Mouse (Mus musculus) cerebellum, postnatal 10 days (tissue): ENCODE data around the gene Mms22l.
"Not testable (repeated sequence)": the region's sequence is repeated elsewhere in the genome, so short reads cannot be mapped to it uniquely, and the experiment has no call there.

Source experiments
- DNase-seq, 2 experiments: peaks; one replicate each; pipeline ENCODE4 v3.0.0; 2021; ENCODE audit warnings: mixed read lengths in 2 of 2

Mms22l gene

GRCm38 (mm10) chr4:24496116-24496952, at the start of gene Mms22l:
Gene Mms22l, plus strand, starts transcription at chr4:24496451.
- DNase-seq = peak; percentile 98

DNA sequence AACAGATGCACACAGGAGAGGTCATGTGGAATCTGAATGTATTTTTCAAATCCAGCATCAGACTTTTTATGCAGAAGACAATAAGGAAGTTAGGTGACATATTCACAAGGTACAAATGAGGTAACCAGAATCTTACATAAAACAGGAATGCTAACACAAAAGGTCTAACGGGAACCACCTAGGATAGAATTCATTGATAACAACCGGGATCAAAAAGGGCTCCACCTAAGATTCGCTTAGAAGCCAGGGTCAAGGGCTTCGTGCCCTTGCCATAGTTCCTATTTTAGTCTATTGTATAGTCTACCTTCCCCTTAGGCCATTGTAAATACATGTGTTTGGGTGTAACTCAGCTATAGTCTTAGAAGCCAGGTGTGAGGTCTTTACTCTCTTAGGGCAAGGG, 12.2 kb upstream of the Mms22l start:
- not testable (repeated sequence) for DNase-seq

DNA sequence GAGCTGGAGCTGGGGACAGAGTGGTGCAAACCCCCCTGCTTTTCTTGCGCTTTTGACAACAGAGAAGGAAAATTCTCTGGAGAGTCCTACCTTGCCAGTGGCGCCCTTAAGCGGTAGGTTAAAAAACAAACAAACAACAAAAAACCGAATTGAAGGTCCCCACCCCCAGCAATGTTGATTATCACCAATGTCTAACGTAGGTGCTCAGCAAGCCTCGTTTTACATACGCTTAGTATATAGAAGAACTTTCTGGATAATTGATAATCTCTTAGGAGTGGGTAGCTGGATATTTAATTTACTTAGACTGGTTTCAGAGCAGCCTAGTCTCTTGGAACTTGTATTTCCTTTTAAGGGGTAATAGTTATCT, 685 bp downstream of the Mms22l start:
- DNase-seq = no peak

- DNase-seq = no peak
These were observed 12.9 kb downstream of the Mms22l start for GRCm38 (mm10) chr4:24509195-24509594.

DNA sequence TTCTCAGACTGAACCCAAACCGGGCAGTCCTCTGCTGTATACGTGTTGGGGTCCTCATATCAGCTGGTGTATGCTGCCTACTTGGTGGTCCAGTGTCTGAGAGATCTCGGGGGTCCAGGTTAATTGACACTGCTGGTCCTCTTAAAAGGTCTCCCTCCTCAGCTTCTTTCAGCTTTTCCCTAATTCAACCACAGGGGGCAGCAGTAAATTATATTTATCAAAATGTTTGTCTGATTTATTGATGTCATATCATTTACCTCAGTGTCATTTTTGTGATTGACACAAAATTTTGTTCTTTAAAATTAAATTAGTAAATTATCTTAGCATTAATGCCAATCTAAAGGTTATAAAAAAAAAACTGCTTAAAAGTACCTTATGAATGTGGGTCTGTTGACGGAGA, 40.7 kb downstream of the Mms22l start:
- DNase-seq = peak in 1 of 2 experiments; percentile 7

GRCm38 (mm10) chr4:24543421-24543820, 47.2 kb downstream of the Mms22l start:
- DNase-seq = no peak

DNA sequence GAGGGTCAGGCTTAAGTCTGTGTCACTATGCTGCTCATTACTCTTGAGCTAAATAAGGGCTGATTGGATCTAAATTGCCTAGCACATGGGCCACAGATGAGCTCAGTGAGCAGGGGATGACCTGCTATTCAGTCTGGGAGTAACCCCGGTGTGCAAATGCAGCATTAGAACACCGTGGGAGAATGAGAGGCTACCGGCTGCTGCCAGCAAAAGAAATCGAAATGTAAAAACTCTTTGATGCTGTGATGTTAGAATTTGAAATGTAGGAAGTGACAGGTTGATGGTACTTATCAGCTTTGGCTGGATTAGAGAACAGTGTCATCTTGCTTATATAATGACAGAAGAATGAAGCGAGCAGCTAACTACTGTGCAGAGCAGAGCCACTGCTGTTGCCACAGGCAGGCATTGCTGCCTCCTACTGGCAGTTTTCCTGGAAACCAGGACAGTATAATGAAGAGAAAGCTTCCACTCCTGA, 48.5 kb downstream of the Mms22l start:
- DNase-seq = peak; percentile 74 to 75

- DNase-seq = peak; percentile 7 to 12
These were observed 60.0 kb downstream of the Mms22l start for GRCm38 (mm10) chr4:24556116-24556820.

DNA sequence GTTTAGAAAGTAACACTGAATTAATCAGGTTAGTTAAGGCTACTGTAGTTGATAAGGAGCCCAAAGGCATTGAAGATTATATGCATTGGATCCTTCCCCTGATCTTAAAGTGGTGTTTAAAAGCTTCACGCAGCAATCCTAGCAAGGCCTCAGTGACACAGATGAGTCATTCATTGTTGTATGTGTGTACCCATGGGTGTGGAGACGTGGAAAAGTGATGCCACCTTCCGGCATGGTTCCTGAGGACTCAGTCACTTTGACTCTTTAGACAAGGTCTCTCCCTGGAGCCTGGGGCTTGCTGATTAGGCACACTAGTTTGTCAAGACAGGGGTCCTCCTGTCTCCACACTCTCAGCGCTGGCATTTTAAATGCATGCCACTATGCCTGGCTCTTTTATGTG, 60.9 kb downstream of the Mms22l start:
- DNase-seq = no peak

DNA sequence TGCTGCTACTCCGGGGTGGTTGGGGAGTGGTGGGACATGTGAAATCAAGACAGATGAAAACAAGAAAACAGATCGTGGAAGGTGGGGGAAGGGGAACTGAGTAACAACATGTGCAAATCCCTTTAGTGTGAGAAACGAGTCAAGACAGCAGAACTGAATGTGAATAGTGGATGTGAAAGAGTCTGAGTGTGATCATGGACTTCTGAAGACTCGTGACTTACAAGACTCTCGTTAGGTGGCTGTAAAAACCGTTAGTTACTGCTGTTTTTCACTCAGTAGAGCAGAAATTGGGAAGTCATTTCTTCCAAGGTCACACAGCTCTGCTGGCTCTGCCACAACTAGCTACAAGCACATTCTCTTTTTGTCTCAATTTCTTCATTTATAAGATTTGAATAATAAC, 71.8 kb downstream of the Mms22l start:
- no peak for DNase-seq

- DNase-seq = no peak
These were observed 72.8 kb downstream of the Mms22l start for GRCm38 (mm10) chr4:24568989-24569556.

DNA sequence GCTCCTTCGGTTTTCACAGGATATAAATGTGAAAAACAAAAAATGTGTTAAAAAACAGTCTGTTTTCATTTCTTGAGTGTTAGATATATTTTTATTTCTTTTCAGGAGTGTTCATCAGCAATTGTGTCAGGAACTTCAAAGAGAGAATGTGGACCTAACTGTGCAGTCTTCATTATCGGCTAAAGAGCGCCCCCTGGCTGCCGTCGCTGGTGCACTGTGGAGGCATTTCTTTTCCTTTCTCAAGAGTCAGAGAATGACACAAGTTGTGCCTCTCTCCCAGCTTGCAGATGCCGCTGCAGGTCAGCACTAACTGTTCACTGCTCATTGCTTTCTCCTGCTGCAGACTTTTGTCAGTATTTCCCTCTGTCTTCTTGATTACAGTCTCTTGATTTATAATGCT, 78.0 kb downstream of the Mms22l start:
- DNase-seq = peak; percentile 91 to 93

DNA sequence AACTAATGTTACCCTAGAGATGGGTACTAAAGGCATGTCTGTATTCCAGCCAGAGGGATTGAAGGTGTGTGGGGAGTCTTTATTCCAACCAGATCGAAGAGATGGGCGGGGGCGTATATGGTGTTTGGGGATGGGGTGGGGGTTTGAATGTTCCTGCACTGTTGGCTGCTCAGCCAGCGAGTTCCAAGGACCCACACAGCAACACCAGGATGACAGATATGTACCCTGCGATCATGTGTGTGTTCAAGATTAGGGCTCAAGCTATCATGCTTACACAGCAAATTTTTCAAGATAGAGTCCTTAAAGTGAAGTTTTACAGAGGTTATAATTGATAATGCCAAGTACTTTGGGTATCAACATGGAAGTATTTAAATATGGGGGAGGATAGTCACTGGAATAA, 81.3 kb downstream of the Mms22l start:
- DNase-seq = no peak

GRCm38 (mm10) chr4:24582295-24582694, 86.0 kb downstream of the Mms22l start:
- DNase-seq = no peak

- no peak for DNase-seq
These were observed 87.7 kb downstream of the Mms22l start for GRCm38 (mm10) chr4:24583997-24584396.

DNA sequence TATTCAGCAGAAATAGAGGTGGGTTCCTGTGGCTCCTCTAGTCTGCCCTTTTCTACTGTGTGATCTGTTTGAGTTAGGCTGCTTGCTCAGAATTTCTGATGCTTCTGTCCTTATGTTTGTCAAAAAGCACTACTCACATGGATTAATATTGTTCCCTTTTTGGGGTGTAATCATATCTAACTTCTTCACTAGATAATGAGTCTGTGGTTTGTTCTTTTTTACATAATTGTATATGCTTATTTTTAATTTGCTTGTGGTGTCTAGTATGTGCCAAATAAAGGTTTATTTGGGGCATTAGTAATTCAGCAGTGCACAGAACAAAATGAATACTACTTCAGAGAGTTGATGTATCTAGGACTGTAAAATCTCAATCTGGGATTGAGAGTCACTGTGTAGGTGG, 98.6 kb downstream of the Mms22l start:
- DNase-seq = no peak

DNA sequence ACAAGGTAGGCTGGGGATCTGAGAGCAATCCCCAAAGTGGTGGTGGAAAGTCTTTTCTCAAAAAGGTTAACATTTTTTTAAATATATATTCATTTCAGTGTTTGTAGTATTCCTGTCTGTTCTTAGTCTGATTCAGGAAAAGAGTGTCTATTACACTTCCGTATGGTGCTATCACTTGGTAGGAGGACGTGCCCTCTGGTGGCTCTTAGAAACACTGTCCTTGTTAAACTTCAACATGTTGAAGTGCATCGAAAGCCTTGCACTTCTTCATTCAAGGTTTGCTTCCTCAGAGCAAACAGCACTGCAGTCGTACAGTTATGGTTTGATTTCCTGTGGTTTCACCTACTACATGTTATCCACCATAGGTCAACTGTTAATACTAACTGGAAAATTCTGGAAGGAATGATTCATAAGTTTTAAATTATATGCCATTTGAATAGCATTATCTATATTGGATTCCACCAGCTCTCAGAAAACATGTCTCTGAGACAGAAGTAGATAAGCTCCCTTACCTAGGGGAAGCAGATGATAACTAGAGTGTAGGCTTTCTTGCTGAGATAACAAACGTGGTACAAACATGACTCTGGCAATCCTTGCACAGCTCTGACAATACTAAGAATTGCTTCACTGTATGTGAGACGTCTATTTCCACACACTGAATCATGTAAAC, 100.8 kb downstream of the Mms22l start:
- no peak for DNase-seq

- peak; percentile 33 to 48 for DNase-seq
These were observed 102.4 kb downstream of the Mms22l start for GRCm38 (mm10) chr4:24598637-24599036.

DNA sequence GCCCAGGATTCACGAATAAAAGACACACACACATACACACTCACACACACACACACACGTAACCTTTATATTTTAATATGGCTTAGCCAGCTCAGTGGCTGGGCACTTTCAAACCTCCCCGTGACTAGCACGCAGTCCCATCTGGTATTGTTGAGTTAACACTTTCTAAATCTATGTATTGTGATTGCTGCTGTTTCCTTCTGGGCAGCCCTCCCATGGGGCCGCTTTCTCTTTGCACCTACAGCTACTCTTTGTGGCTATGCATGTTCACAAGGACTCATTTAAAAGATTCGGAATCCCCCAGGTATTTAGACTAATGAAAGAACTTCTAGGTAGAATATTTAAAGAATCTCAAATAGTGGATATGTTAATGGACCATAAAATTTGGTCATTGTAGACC, 105.5 kb downstream of the Mms22l start:
- DNase-seq = no peak

- no peak for DNase-seq
These were observed 112.8 kb downstream of the Mms22l start for GRCm38 (mm10) chr4:24609085-24609484.

GRCm38 (mm10) chr4:24609564-24609963, 113.3 kb downstream of the Mms22l start:
- DNase-seq = no peak

DNA sequence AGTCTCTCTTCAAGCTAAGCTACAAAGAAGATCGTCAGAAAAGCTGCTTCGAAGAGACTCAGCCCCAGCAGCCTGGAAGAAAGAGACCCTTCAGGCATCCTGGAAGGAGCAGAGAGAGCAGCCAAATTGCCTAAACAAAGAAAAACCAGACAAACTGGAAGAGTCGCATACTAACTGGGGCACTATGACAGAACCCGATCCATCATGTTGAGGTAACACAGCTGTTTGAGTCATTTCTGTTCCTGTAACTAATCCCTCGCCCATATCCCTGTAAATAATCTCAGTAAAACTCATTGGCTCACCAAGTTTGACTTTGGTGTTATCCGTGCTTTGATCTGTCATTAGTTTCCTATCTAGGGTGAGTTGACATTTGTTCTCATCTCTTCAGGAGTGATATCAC, 123.8 kb downstream of the Mms22l start:
- no peak for DNase-seq

GRCm38 (mm10) chr4:24620440-24620839, 124.2 kb downstream of the Mms22l start:
- DNase-seq = peak; percentile 32 to 43
